8 mouse cellular contexts compared by ENCODE assay signal in the genomic region with DNA sequence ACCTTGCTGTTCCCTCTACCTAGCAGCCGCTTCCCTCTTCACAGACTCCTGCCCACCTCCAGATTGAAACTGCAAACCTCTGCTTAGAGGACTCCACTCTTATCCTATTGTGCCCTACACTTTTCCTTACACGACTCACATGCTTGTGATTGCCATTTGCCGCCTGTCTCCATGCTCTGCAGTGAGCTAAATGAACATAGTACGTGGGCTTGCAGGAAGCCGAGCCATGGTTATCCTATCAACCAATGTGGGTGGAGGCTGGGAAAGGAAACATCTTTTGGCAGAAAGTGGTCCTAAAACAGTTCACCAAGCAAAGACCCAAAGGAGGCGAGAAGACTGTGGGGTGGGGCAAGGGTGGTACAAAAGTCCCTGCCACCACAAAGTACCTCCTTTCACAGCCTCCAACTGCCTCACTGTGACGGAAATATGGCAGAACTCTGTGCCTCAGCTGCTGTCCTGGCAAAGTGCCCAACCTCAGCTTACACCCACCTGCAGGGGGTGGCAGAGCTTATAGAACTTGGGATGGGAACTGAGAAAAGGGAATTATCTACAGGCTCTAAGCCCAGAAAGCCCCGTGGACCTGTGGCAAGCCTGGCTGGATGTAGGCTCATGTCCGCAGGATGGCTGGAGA.
A peak's percentile ranks its signal among the peaks of the same experiment; 100 is the strongest.
DNase-seq lines count a peak whose midpoint lies in the region; ATAC-seq lines count a peak whose summit lies in the region.

No protein-coding gene starts in this region.

- ATAC-seq in midbrain, embryonic 16.5 days = no peak

- peaks cover 32% of the 10 kb centered on the region for H3K4me1 ChIP-seq in midbrain, embryonic 16.5 days (ENCODE audit: control insufficient read depth, insufficient read depth, low read length)

- no peak overlapping the region for H3K4me2 ChIP-seq in midbrain, embryonic 16.5 days (ENCODE audit: low read length)

- H3K27ac ChIP-seq in midbrain, embryonic 16.5 days (ENCODE audit: low read length) = 0 out of 2 replicates have a peak overlapping the region, but pooled peaks have one; percentile 3

- H3K4me3 ChIP-seq in midbrain, embryonic 16.5 days (ENCODE audit: low read depth, low read length) = no peak overlapping the region

- no peaks in the 10 kb centered on the region for H3K9me3 ChIP-seq in midbrain, embryonic 16.5 days (replicated peaks; ENCODE audit: control insufficient read depth, low read length, poor library complexity, severe bottlenecking)

- H3K36me3 ChIP-seq in midbrain, embryonic 16.5 days (ENCODE audit: control insufficient read depth, insufficient read depth, low read length) = no peaks in the 10 kb centered on the region

- 61% methylated on average over 9 of the region's 9 CpGs for WGBS in midbrain, embryonic 16.5 days

- no peaks in the 10 kb centered on the region for H3K27me3 ChIP-seq in midbrain, embryonic 16.5 days (ENCODE audit: control insufficient read depth, insufficient read depth, low read depth, low read length)

- no peak overlapping the region for H3K9ac ChIP-seq in midbrain, embryonic 16.5 days (ENCODE audit: low read depth, low read length)

- peak; percentile 76 to 80 for DNase-seq in cerebellum, postnatal 10 days
- no peak for DNase-seq in cerebellum, adult 11 months
- DNase-seq in testis, postnatal 10 days (ENCODE audit: low spot score) = peak; percentile 53
- no peak for DNase-seq in testis, postnatal 14 days (ENCODE audit: low spot score)
- DNase-seq in thymus, postnatal 4 days = peak; percentile 76
- DNase-seq in heart, adult 9 months (ENCODE audit: low spot score in 2 of 2) = no peak
- no peak for DNase-seq in ovary, postnatal 10 days (ENCODE audit: low spot score)

Comparison
In these comparisons a context has a peak if more than half of its experiments do, and no peak if none do; other contexts are left out.
1. DNase-seq: peak in cerebellum, postnatal 10 days (2 of 2), testis, postnatal 10 days (single experiment) and thymus, postnatal 4 days (single experiment); none in cerebellum, adult 11 months (single experiment), testis, postnatal 14 days (single experiment), heart, adult 9 months (0 of 2) and ovary, postnatal 10 days (single experiment).